Mouse (Mus musculus) heart, postnatal 0 days (tissue): Measurements from ENCODE around the gene Nod2.

Source experiments
- CTCF ChIP-seq: IDR thresholded peaks from 2 replicates; pipeline ENCODE4 v1.5.1; 2016; ENCODE audit warnings: antibody characterized with exemption, control low read depth, low read depth
- EP300 ChIP-seq: IDR thresholded peaks from 2 replicates; pipeline ENCODE4 v1.6.1; 2016; ENCODE audit warnings: antibody characterized with exemption, low read depth

DNA sequence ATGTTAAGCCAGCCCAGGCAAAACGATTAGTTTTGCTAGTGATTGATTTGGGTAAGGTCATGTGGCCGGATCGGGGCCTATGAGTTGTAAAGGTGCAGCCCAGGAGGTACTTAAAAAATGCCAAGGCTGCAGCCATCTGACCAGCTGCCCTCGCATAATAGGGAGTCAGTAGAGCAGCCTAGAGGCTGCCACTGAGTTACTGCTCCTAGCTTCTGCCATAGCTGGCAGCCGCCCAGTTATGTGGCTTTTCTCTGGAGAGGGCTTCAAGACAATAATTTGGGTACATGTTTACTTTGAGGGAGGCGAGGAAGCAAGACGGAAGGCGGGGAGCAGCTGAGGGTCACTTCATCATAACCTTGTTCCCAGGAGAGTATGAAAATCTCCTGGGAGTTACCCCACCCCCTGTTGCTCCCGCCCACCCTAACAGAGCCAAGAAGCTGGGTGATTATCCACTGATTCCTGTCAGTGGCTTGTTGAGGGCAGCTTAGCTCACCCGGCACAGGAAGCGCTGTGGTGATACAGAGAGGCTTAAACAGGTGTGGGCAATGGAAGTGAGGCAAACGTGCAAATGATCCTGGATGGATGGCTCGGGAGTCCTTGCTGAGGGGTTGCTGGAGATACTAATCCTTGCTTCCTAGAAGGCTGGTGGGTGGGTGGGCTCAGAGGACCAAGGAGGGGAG is 41.6 kb upstream of the Nod2 start:
- no peak for TF ChIP-seq CTCF
- TF ChIP-seq EP300, result no peak
